Mouse (Mus musculus): ENCODE data around the gene Mars. TPM values are rescaled to one million over a fixed set of nuclear protein-coding genes. Genes with fewer than 3 reads are reported as not detected.

The Mars gene
- polyA plus RNA-seq, 1 experiment from 2014 or later, result 105 TPM

DNA sequence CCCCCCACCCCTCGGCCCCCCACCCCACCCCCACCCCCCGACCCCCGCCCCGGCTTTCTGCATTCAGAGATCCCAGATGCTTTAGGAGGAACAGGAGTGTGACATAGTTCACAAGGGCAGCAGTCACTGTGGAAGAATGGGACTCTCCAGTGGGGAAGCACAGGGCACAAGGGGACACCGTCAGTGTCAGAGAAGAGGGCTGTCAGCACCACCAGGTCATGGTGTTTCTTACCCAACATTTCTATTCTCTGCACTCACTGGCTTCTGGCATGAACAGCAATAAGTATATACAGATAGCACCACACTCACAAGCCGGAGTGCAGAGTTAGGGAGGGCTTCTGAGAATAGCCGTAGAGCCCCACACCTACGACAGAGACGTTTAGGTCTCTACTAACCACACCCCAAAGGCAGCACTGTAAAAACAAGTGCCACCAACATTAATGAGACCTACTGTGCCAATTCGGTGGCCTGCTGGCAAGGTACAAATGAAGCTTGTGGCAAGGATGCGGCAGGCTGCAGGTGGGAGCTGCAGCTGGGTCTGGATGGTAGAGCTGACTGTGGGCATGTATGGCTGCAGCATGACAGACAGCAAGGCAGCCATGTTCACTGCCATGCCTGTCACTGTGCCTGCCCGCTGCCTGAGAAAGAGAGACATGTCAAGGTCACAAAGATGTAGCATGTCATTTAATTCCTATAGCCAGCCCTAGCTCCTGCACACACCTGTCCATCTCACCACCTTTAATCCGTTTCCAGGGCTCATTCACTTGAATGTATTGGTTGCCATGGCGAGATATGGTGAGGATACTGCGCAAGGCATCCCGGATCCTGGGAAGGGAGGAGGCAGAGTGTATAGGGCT, 14.3 kb downstream of the Mars start:
- Histone ChIP-seq H3K9me3 (no peaks in the 10 kb centered on the region), H3K27me3 (no peaks in the 10 kb centered on the region), H3K36me3 (peaks cover 94% of the 10 kb centered on the region), H3K4me2 (no peak overlapping the region), H3K4me3 (no peak overlapping the region), H3K4me1 (peaks cover 11% of the 10 kb centered on the region), H3K27ac (no peak overlapping the region), H3K9ac (no peak overlapping the region)
- 91% methylated on average over 16 of the region's 16 CpGs for WGBS
- no peak for ATAC-seq (ENCODE audit: insufficient number of reproducible peaks, low FRiP score, low TSS enrichment, low read depth)

DNA sequence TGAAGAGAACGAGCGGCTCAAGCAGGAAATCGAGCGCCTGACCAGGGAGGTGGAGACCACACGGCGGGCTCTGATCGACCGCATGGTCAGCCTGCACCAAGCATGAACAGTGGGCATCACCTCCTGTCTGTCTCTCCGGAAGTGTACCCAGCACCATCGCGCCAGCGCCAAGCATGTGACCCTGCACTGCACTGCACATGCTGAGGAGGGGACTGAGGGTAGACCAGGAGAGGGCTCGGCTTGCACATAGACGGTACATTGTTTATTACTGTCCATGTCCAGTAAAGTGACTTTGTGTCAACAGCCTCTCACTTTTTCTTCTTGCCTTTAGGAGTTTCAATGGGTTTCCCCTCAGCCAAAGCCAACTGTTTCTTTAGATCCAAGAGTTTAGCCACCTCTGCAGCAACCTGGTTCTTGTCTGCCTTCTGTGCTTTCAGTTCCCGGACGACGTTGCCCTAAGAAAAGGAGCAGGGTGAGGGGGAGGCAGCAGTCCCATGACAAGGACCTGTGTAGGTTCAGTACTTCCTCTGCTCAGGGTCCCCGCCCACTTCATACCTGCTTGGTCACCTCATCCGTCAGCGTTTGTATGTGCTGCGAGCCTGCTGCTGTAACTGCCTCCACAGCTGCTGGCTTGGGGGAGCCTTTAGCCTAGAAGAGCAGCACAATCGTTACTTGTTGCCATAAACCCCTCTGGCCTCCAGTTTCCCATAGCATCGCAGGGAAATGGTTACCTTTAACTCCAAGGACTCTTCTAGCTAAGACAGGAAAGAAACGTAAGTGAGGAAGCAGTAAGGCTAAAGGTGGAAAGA, 15.4 kb downstream of the Mars start:
- H3K9ac ChIP-seq, result no peak overlapping the region
- no peak for ATAC-seq (ENCODE audit: insufficient number of reproducible peaks, low FRiP score, low TSS enrichment, low read depth)
- 88% methylated on average over 24 of the region's 24 CpGs for WGBS
- H3K27me3 ChIP-seq, result no peaks in the 10 kb centered on the region
- H3K36me3 ChIP-seq, result peaks cover 85% of the 10 kb centered on the region
- no peak overlapping the region for H3K4me2 ChIP-seq
- no peak overlapping the region for H3K27ac ChIP-seq
- H3K4me3 ChIP-seq, result no peak overlapping the region
- H3K9me3 ChIP-seq, result no peaks in the 10 kb centered on the region
- peaks cover 20% of the 10 kb centered on the region for H3K4me1 ChIP-seq

DNA sequence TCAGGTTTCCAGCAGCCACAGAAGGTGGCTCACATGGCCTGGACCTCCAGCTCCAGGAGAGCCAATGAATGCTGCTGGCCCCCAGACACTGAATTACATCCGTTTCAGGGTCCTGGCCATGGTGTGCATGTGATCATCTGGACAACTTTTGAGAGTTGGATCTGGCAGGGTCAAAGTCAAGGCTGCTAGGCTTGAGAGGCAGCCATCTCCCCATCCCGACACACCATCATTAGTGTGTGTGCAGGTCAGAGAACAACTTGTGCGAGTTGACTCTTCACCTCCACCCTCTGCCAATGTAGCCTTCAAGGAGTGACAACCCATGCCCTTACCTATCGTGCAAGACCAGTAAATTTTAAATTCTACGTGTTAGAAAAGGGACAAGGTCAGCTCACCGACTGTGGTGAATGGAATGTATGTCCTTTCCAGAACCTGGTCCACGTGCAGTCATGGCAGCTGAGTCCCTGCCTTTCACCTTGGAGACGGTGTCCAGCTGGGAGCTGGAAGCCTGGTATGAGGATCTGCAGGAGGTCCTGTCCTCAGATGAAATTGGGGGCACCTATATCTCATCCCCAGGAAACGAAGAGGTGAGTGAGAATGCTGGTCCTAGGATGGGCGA, 16.6 kb downstream of the Mars start:
- Histone ChIP-seq H3K4me1 (peaks cover 20% of the 10 kb centered on the region), H3K36me3 (peaks cover 74% of the 10 kb centered on the region), H3K9ac (no peak overlapping the region), H3K9me3 (no peaks in the 10 kb centered on the region), H3K4me3 (no peak overlapping the region), H3K27ac (no peak overlapping the region), H3K4me2 (no peak overlapping the region), H3K27me3 (no peaks in the 10 kb centered on the region)
- ATAC-seq (ENCODE audit: insufficient number of reproducible peaks, low FRiP score, low TSS enrichment, low read depth), result no peak
- WGBS, result 93% methylated on average over 10 of the region's 10 CpGs

DNA sequence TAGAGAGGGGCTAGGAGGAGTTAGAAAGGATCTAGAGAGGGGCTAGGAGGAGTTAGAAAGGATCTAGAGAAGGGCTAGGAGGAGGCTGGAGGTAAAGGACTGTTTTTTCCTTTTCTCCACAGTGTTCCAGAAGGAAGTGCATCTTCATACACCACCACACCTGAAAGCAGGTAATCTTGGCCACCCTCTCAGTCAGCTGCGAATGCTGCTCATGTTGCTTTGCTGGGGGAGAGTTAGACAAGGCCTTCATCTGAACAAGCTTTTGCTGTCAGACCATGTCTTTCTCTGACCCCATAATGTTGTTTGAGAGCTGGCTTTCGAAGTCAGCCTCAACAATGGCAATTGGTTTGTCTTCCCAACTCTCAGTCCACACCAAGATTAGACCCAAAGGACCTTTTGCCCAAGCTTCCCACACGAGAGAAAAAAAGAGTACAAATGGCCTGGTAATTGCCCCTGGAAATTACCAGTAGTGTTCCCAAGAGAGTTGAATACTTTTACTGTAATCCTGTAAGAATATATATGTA, 17.9 kb downstream of the Mars start:
- peaks cover 24% of the 10 kb centered on the region for H3K4me1 ChIP-seq
- H3K9ac ChIP-seq, result no peak overlapping the region
- H3K27me3 ChIP-seq, result no peaks in the 10 kb centered on the region
- H3K4me3 ChIP-seq, result no peak overlapping the region
- H3K36me3 ChIP-seq, result peaks cover 61% of the 10 kb centered on the region
- 82% methylated on average over 3 of the region's 3 CpGs for WGBS
- ATAC-seq (ENCODE audit: insufficient number of reproducible peaks, low FRiP score, low TSS enrichment, low read depth), result no peak
- H3K27ac ChIP-seq, result no peak overlapping the region
- no peaks in the 10 kb centered on the region for H3K9me3 ChIP-seq
- H3K4me2 ChIP-seq, result no peak overlapping the region

DNA sequence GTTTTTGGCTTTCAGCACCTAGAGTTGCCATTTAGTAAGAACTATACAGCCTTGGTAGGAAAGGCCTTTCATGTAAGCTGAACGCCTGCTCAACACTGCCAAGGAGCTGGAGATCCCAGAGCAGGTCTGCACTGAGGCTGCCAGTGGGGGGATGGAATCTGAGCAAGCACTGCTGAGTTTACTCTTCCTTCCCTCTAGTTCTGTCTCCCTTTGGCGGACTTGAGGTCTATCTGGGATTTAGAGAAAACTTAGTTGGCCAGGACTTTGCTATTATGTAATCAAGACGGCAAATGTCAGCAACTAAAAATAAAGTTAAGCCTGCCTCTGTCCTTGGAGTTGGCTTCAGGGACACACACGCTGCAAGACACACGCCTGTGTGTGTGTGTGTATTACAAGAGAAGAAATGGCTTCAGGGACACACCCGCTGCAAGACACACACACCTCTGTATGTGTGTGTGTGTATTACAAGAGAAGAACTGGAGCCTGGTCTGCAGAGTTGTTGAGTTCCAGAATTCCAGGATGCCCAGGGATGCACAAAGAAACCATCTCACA, 18.5 kb downstream of the Mars start:
- WGBS, result 83% methylated on average over 6 of the region's 6 CpGs
- Histone ChIP-seq H3K27me3 (no peaks in the 10 kb centered on the region), H3K9me3 (no peaks in the 10 kb centered on the region), H3K36me3 (peaks cover 59% of the 10 kb centered on the region), H3K27ac (no peak overlapping the region), H3K9ac (no peak overlapping the region), H3K4me1 (peaks cover 26% of the 10 kb centered on the region), H3K4me2 (no peak overlapping the region), H3K4me3 (no peak overlapping the region)
- ATAC-seq (ENCODE audit: insufficient number of reproducible peaks, low FRiP score, low TSS enrichment, low read depth), result no peak

DNA sequence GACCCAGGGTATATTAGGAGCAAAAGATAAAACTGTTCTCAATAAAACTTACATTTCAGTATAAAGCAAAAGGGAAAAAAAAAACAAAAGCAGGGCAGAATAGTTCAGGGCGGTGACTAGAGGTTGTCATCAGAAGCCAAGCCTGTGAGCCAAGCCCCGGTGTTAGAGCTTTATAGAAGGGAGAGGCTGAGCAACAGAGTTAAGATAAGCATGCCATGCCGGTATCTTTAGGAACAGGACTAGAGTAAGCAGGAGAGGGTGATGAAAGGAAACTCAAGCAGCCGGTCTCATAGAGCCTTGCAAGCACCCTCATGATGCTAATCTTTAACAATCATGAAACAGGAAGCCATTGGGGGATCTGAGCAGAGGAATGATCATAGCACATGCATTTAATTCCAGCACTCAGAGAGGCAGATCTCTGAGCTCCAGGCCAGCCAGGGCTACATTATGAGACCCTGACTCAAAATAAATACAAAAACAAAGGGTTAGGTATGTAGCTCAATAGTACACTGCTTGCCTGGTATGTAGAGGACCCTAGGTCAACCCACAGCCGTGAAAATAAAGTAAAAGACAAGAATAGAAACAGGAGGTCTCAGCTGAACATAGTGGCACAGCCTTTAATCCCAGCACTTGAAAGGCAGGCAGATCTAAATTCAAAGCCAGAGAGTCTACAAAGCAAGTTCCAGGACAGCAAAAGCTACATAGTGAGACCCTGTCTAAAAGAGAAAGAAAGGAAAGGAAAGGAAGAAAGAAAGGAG, 19.5 kb downstream of the Mars start:
- Histone ChIP-seq H3K9ac (peak overlapping the region; percentile 62; the same call in 1 of the 2 replicates), H3K9me3 (no peaks in the 10 kb centered on the region), H3K4me1 (peaks cover 36% of the 10 kb centered on the region), H3K27me3 (no peaks in the 10 kb centered on the region), H3K4me2 (peak overlapping the region; percentile 58), H3K27ac (peak overlapping the region; percentile 38; the same call in 1 of the 2 replicates), H3K4me3 (peak overlapping the region; percentile 70), H3K36me3 (peaks cover 52% of the 10 kb centered on the region)
- ATAC-seq (ENCODE audit: insufficient number of reproducible peaks, low FRiP score, low TSS enrichment, low read depth), result no peak
- WGBS, result 38% methylated on average over 5 of the region's 5 CpGs

DNA sequence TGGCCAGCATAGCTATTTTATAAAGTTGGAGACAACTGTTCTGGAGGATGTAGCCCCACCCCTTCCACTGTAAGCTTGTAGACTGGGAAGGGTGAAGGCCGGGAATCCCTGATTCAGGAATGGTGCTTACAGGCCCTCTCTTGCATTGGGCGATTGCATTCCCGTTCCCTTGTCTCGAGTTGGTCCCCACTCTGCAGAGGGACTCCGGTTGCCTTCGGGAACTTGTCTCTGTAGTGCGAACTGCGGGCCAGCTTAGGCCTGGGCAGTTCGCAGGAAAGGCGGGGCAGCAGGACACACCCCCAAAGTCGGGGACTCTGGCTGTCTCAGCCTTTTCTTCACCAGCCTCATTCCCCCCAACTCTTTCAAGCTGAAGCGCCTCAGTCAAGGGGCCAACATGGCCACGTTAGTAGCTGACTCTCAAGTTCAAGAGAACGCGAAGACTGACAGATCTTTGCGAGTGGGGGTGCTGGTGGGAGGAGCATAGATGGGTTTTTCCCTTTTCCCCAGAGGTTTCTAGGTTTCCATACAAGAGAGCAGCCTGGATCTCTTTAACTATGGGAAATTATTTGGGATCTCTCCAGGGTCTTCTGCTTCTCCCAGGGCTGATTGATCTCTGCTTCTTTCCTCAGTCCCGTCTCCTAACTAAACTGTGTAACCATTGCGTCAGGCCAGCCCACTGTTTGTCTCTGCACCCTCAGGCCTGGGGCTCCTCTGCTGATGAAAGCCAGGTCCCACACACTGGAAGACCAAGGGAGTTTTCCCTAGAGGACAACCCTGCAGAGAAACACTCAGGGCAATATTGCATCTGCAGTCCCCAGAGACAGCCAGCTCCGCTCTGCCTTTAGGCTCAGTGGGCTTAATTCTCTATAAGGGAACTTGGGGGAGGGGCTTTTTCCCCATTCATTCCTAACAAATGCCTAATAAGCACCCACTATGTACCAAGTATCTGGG, 20.4 kb downstream of the Mars start:
- peak; percentile 56 for ATAC-seq (ENCODE audit: insufficient number of reproducible peaks, low FRiP score, low TSS enrichment, low read depth)
- WGBS, result 2% methylated on average over 19 of the region's 19 CpGs
- no peaks in the 10 kb centered on the region for H3K9me3 ChIP-seq
- H3K27ac ChIP-seq, result peak overlapping the region; percentile 100
- H3K4me2 ChIP-seq, result peak overlapping the region; percentile 58
- H3K4me3 ChIP-seq, result peak overlapping the region; percentile 70
- H3K36me3 ChIP-seq, result peaks cover 52% of the 10 kb centered on the region
- H3K9ac ChIP-seq, result peak overlapping the region; percentile 62
- H3K4me1 ChIP-seq, result peaks cover 45% of the 10 kb centered on the region
- no peaks in the 10 kb centered on the region for H3K27me3 ChIP-seq

DNA sequence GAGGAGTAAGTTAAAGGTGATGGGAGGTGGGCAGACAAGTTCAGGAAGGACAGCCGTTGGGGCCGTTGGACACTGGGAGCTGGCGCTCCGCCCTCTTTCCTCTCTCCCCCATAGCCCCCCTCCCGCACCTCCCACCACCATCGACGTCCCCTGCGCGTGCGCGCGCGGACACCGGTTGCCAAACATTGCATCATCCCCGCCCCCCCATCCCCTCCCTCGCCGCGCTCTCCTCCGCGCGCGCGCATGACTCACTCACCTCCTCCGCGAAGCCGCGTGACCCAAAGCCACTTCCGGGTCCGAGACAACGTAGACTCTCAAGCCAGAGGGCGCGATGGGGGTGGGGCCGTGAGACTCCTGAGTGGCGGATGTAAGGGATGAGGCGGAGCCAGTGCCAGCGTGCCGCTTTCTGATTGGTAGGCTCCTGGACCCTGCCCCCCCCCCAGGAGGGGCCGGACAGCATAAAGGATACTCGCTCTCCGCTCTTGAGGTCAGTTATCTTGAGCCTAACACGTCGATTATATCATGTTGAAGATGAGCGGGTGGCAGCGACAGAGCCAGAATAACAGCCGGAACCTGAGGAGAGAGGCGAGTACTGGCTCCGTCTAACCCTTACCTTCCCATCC, 21.2 kb downstream of the Mars start:
- Histone ChIP-seq H3K9me3 (no peaks in the 10 kb centered on the region), H3K4me2 (peak overlapping the region; percentile 58), H3K4me1 (peaks cover 53% of the 10 kb centered on the region), H3K9ac (peak overlapping the region; percentile 73), H3K36me3 (peaks cover 52% of the 10 kb centered on the region), H3K27ac (peak overlapping the region; percentile 100), H3K27me3 (no peaks in the 10 kb centered on the region), H3K4me3 (peak overlapping the region; percentile 70)
- WGBS, result 1% methylated on average over 41 of the region's 47 CpGs
- ATAC-seq (ENCODE audit: insufficient number of reproducible peaks, low FRiP score, low TSS enrichment, low read depth), result peak; percentile 93

DNA sequence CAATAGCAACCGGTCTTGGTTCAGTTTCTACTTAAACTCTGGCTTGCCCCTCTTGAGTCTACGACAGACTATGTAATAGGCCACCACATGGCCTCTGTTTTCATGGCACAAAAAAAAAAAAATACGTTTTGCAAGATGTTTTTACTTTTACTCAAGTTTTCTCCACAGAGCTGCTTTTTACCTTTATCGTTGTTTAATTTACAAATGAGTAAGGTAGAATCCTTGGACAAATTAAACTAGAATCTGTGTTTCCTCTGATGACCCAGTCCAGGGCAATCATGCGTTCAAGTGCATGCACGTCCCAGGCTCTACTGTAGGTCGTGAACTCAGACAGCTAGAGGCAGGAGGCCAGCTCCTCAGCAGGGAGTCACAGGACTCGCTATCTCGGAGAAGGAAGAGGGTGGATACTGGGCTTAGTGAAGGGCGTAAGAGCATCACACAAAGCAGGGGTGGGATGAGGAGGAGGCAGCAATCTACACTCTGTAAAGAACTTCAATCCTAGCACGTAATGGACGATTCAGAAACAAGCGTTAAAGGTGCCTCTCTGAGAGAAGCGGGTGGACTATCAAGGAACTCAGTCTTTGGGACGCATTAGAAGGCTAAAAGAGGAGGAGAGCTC, 21.9 kb downstream of the Mars start:
- Histone ChIP-seq H3K36me3 (peaks cover 52% of the 10 kb centered on the region), H3K9me3 (no peaks in the 10 kb centered on the region), H3K4me2 (peak overlapping the region; percentile 58), H3K27ac (peak overlapping the region; percentile 100), H3K27me3 (no peaks in the 10 kb centered on the region), H3K4me3 (peak overlapping the region; percentile 70), H3K4me1 (peaks cover 60% of the 10 kb centered on the region), H3K9ac (peak overlapping the region; percentile 73)
- no peak for ATAC-seq (ENCODE audit: insufficient number of reproducible peaks, low FRiP score, low TSS enrichment, low read depth)
- WGBS, result 2% methylated on average over 15 of the region's 15 CpGs
